Mouse (Mus musculus) cerebellum, adult 8-10 months (tissue): ENCODE measurements around the gene Gm5089.

Experiments
- DNase-seq: peaks from one replicate; pipeline ENCODE4 v3.0.0; 2022

Gm5089 gene

DNA sequence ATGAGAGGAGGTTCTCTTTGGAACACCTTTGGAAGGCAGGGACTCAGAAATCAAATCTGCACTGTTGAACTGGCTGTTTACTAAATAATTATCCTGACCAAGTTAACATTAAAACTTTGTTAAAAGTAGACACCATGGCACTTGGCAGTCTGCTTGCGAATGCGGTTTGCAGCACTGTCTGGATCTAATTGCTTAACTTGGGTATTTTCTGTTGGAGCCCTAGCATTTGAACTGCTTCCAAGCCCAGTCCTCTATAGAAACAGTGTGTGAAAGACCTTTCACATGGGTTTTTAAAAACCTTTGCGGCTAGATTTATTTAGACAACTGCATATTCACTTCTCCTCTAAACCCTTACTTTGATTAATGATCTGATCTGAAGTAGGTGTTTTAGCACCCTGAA lies 26.5 kb downstream of the Gm5089 start:
- DNase-seq = no peak

DNA sequence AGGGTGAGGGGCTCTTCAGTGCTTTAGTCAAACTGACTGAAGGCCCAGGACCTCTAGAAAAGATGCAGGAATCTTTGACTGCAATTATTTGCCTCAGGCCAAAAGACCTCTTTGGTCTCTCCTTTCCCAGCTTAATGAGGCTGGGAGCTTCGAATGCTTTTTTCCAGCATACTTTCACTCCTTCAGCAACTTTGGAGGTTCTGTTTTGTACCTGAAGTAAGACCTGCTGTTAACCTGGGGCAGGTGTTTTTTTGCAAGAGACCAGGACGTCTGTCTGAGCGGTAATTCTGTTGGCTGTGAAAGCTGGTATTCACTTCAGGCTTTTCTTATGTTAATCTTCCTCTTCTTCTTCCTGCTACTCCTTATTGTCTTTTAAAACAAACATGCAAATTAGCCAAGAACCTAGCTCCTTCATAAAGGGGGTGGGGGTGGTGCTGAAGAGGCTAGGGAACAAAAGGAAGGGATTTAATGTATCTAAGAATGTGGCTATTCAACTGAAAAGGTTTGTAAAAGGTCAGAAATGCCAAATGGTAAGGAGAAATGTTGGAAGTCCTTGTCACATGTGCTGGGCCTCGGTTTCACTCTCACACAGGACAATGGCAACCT lies 34.6 kb downstream of the Gm5089 start:
- no peak for DNase-seq

DNA sequence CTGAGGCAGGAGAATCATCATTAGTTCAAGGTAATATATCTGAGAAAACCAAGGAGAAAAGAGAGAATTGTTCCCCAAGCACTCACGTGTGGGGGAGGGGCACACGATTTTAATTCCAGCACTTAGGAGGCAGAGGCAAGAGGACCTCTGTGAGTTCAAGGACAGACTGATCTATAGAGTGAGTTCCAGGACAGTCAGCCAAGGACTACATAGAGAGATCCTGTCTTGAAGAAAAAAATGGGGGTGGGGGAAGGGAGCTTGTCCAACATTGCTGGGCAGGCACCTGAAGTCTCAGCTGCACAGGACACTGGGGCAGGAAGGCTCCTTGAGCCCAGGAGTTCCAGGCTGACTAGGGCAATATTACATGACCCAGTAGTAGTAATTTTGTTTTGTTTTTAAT lies 36.1 kb downstream of the Gm5089 start:
- no peak for DNase-seq

DNA sequence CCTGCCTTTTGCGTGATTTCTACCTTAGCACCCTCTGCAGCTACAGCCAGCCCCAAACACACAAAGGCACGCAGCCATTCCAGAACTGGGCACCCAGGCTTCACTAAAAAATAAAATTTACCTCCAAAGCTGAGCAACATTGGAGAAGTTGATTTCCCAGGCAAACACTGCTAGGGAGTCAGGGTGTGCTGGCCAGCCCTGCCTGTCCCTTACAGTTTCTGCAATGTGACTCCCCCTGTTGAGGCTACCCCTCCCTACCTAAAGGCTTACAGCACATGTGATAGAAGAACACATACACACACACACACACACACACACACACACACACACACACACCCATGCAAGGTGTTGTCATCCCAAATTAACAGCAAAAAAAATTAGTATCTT lies 37.4 kb downstream of the Gm5089 start:
- no peak for DNase-seq

DNA sequence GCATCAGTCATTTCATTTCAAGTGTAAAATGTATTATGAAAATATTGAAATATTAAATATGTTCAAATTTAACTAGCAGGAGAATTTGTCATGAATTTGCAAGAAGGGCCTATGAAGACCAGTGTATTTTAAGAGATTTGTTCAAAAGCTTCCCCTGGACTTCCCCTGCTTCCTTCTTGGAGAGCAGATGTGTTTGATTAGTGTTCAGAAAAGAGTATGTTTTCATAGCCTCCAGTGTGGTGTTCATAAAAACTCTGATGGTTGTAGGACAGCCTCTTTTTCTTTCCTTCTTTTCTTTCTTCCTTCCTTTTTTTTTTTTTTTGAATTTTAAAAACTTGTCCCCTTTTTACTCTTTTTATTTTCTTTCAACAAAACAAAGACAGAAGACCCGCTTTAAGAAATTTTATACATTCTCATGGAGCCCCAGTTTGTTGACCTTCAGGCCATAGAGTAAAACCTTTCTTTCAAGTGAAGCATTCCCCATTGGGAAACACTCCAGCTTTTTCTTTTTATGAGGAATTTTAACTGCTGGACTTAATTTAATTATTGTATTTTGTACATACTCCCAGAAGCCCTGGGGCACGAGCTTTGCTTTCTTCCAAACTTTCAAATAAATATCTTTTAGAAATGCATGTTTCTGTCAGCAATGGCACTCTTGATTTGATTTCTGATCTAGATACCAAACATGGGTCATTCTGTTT lies 37.9 kb downstream of the Gm5089 start:
- no peak for DNase-seq

DNA sequence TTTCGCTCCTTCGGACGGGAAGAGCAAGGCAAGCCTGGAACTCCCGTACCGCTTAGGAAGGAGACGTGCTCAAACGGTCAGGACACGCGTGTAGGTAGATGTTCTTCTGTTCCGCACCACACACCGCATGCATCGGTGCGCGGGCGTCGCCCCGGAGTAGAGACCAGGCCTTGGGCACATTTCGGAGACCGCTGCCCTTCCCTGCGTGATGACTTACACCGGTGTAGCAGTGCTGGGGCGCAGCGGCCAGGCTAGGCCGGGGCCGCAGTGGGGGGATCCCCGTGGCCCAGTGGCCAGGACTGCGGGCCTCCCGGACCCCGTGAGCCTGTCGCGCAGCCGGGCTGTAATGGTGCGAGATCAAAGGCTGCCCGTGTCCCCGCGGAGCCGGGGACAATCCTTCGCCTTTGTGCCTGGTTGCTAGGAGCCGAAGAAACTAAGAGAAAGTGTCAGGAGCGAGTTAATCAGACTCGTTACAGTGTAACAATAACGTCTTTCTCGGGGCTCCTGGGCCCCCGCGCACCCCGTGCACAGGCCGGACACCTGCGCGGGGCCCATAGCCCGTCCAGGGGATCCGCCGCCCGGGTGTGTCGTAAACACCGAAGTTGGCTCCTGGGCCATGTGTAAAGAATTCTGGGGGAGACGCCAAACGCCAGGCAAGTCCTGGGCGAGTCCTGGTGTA lies 44.2 kb downstream of the Gm5089 start:
- DNase-seq = peak; percentile 49

DNA sequence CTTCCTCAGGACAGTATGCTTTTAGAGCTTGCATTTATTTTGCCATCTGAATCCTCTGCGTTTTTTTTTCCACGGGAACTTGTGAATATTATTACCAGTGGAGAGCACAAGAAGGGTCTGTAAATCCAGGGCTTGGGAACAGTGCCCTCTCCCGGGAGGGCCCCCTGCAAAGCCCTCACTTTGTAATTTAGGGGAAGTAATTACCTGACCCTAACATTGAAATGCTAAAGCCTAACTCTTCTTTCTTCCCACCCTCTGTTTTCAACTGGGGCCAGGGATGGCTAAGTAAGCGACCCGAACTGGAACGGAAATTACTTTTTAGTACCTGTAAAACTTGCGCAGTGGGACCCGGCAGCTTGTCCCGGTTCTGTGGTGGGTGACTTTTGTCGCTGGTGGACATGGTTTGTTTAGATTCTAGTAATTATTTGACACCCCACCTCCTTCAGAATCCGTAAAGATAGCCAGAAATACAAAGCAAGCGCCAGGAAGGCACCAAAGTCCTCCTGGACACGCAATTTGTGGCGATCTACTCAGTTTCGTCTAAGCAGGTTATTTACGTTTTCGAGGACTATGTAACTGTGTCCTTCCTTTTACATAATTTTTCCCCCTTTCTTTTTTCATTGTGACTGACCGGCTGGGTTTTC lies 44.9 kb downstream of the Gm5089 start:
- DNase-seq = no peak

DNA sequence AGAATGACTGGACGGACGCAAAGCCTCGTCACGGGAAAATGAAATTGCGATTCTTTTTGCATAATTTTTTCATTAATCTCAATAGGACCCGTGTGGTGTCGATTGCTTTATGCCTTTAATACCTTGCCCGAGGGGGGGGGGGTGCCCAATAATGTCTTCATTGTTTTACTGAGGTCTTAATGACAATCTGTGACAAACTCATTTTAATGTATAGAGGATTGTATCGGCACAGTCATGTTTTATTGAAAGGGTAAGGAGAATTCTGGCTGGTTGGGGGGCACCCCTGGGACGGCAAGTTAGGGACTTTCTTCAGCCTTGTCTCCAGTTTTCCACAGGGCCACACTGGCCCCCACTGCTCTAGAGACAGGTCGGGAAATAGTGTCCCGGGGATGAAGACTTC lies 45.7 kb downstream of the Gm5089 start:
- DNase-seq = no peak

DNA sequence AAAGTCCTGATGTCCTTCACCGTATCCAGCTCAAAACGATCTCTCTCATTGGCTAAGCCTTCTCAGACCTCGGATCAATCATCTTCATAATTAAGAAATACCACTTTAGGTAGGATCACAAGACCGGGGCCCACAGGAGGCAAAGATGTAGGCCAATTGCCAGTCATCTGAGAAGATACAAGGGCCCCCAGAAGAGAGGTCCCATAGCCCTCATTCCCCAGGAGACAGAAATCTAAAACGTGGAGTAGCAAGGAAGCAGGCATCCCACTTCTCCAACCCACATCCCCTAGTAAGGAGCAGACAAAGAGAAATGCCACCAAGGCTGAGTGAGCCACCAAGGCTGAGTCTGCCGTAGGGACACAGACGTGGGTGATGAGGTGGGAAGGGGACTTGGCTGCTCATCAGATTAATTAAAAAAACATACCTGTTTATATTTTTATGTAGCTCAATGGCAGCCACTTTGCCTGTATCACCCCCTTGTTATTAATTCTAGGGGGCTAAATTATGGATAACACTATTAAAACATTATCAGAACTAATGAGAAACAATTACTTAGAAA lies 46.2 kb downstream of the Gm5089 start:
- DNase-seq = no peak

DNA sequence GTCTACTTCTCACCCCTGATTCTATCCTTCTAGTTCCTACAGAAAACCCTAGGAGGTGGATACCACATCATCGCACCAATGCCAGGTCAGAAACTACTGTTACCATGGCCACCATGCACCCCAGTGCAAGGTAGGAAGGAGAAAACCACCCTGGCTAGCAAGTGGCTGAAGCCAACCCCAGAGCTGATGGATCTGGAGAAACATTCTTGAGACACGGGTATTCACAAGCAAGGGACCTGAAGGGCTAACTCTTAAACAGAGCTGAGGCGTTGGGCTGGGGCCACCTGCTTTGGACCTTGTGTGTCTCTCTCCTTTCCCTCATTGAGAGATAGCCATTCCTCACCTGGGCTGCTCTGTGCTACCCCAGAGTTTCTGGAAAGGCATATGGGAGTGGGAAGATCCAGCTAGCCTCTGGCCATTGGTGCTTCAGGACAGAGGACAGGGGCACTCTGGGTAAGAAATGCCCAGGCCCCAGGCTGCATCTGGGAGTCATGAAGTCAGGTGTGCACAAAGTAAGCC lies 47.4 kb downstream of the Gm5089 start:
- no peak for DNase-seq

DNA sequence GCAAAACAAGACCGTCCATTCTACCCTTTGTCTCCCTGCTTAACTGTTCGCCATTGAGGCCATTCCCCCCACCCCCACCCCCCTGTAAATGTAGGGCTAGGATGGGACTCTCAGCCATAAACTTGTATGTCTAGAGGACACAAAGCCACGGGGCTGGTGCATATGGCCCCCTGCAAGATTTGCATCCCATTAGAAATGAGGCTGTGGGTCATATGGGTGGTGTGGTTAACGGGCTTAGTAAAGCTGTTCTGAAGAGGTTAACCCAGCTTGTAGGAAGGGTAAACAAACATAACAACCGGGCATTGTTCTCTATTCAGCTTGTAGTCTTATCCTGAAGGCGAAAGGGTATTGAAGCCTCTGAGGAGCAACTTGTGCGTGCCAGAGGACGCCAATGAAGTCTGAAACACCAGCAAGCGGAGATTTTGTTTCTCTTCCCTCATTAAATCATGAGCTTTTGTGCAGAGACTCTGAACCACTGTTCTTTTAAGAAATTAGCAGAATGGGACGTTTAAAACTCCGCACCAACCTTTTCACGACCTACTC lies 48.1 kb downstream of the Gm5089 start:
- DNase-seq = no peak

DNA sequence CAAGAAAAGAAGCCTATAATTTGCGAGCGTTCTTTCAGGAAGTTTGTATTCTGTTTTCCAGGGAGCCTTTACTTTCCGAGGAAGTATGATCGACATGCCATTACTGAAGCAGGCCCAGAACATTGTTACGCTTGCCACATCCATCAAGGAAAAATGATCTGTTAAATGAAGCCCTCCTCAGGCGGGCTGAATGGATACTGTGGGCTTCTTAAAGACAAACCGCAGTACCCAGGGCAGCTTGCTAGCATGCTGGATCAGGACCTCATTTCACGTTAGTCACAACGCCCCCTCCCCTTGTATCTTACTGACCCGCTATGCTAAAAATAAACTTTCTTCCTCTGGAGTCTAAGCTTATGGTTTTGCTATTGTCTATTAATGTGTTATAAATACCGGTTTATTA lies 49.0 kb downstream of the Gm5089 start:
- DNase-seq = no peak

DNA sequence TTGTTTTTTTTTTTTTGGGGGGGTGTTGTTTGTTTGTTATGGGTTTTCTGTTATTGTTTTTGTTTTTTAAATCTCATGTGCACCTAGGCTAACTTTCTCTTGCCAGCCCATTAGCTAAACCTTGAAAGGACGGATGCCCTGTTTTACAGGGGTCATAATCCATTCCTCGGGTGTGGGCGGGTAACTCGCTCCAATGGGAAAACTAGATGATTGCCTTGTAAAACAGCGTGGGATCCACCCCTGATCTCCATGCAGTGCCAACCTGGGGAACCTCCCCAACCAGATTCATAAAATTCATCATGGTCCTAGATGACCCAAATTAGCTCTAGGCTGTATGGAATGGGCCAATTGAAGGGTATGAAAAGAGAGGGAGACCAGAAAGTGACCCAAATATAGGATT lies 51.0 kb downstream of the Gm5089 start:
- no peak for DNase-seq

DNA sequence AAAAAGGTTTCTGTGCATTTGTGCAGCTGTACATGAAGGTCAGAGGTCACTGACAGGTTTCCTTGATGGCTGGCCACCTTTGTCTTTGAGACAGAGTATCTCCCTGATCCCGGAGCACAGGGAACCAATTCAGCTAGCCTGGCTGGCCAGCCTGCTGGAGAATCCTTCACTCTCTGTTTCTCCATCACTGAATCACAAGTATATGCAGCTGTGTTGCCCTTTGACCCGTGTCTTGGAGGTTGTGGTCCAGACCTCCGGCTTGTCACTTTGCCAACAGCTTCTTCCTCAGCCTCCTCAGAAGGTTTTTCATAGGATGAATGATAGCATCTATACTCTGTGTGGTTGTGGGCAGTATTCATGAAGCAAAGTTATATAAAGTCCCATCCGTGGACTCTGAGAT lies 52.2 kb downstream of the Gm5089 start:
- no peak for DNase-seq

DNA sequence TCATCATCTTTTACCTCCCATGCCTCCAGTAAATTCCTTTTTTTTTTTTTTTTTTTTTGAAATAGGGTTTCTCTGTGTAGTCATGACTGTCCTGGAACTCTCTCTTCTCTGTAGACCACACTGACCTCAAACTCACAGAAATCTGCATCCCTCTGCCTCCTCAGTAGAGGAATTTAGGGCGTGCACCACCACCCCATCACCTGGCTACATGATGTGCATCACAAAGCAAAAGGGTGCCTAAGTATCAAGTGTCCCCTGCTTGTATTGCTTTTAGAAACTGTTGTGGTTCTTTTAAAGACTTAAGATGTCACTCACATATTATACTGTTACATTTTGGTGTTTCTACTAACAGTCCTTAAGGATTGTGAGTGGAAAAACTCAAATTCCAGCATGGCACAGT lies 57.8 kb downstream of the Gm5089 start:
- DNase-seq = no peak

DNA sequence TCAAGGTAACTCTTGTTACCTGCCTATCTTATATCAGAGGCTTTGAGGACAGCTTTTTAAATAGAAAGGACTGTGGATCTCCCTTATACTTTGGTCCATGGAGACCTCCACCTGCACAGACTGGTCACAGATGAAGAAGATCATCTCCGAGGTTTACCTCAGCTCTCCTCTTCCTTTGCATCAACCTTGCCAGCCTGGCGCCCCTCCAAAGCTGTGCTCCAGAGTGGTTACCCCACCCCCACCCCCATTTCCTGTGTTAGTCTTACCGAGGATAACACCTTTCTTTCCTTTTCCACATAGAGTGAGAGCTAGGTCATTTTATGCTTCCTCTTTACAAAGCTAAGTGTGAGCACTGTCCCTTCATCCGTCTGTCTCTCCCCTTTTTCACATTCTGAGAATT lies 60.0 kb downstream of the Gm5089 start:
- DNase-seq = peak; percentile 62

DNA sequence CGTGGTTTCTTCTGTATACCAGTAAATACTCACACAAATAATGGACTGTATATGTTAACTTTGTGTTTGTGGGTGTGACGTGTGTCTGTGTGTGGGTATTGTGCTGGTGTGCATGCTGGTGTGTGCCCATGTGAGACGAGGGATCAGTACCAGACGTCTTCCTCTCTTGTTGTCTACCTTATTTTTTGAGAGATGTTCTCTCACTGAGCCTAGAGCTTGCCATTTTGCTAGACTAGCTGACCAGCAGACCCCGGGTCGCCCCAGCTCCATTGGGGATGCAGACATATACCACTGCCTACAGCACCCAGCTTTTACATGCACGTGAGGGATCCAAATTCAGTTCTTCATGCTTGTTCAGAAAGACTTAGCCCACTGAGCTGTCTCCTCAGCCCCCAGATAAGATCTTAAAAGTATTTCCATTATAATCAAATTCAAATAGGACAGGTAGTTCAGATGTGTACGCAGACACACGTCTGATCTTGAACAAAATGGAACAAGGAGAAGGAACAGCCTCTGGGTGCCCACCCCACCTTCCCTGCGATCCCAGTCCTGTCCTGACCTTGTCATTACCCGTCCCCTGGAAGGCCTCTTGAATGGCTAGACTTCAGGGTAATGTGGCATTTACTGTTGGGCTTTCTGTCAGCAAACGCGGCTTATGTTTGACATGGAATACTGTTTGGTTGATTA lies 61.1 kb downstream of the Gm5089 start:
- peak; percentile 56 for DNase-seq

DNA sequence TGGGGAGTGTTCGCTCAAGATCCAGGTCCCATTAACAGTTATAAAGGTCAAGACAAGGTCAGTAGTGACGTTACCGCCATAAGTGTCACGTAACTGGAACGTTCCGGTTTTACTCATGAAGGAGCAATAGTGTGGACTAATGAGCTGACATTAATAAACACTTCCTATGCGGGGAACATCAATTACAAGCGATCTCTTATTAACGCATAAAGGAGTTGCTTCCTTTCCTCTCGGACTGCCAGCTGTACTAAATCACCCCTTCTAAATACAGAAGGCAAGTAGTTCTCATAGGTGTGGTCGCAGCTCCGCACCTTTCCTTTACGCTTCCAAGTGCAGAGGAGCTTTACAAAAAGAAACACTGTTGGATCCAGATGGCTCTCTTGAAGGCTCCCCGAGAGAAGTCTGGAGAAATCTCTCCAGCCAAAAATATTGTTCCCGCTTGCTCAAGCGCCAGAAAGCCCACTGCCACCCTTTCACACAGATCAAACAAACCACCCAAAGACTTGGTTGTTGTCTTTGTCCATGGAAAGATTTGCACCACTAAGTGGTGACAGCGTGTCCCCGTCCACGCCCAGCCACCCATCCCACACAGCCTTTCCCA lies 62.4 kb downstream of the Gm5089 start:
- DNase-seq = peak; percentile 64

DNA sequence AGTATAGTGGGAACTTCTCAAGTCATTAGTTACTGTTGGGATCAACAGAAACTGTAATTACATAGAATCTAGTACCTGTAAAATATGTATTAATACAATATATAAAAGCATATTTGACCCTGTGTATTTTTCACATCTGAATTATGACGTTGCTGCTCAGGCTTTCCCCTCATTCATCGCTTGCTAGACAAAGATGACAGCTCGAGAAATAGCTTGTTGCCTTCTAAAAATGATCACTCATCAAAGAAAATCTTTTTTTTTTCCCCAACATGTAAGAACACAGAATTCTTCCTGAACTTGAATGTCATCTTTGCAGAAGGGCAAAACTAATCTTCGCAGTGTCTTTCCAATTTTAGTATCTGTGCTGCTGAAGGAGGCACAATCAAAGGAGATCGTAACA lies 63.1 kb downstream of the Gm5089 start:
- DNase-seq = no peak

DNA sequence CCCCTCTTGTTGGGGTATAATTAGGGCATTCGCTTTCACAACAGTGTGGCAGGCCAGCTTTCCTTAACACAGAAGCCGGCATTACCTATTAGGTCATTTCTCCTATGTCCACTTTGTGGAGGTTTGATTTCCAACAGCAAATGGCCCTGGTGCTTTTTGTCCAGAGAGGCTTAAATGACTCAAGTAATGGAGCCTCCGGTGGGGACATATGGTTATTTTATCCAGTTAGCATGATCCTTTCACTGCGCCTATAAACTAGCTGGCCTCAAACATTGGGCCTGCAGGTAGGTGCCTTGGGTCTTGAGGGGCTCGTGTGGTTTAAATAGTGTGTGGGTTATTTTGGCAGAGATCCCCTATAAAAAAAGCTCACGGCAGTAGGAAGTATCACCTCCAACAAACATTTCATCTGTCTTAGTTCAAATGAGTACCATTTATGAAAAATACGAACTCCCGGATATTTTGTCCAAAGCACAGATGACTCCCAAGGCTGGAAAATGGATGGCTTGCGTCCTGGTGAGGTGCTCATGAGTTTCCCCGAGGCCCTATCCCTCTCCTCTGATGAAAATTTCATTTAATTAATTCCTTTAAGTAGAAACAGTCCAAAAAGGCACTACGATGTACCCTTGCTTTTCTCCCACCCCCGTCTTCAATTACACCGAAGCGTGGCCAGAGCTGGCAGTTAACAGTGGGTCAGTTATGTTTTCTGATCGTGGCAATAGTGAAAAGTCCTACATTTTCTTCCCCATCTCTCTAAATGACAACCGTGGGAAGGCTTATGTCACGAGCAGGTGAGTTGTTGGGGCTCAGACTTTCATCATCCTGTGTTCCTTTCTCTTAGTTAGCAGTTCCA lies 64.4 kb downstream of the Gm5089 start:
- DNase-seq = peak; percentile 65

DNA sequence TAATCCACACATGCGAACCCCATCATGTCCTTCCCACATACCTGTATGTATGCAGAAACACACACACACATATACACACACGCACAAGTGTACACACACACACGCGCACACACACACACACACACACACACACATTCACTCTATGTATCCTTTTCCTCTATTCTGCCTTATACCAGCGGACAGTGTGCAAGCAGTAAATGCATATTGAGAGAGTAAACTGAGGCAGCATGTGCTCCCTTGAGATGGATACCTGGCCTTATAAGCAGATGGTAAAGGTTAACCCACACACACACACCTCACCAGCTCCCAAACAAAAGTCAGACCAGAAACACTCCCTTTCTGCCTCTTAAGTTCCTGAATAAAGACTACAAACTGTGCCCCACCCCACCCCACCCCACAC lies 65.2 kb downstream of the Gm5089 start:
- no peak for DNase-seq
